Mouse (Mus musculus): ENCODE data around the gene Galnt5. TPM values are rescaled to one million over a fixed set of nuclear protein-coding genes. Genes with fewer than 3 reads are reported as not detected.

Galnt5 gene
- total RNA-seq, 1 experiment, result not detected

DNA sequence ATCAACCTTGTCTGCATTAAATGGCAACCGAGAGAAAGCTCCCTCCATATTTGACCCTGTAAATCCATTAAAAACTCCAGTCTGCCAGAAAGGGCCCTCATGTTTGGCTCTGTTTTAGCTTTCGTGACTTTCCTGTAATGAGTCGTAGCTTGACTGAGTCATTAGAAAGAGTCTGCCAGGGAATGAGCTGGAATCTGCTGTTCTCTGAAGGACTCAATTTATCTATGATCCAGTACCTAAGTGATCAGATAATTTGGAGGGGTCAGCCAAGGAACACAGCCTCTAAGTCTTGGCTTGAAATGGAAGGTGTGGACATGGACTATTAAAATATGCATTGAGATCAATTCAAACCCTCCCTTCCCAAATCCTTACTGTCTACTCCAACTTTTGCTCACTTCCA lies 33.7 kb downstream of the Galnt5 start:
- TF ChIP-seq ZC3H11A (IDR thresholded peaks at IDR 0.05; ENCODE audit: borderline replicate concordance, low read depth, low read length) (no peak), CHD2 (IDR thresholded peaks at IDR 0.05; ENCODE audit: low read depth, low read length) (no peak), MAFK (IDR thresholded peaks at IDR 0.05; ENCODE audit: insufficient read depth, low read depth, low read length) (no peak), HCFC1 (IDR thresholded peaks at IDR 0.05; ENCODE audit: borderline replicate concordance, insufficient read depth, low read length) (no peak), ZNF384 (IDR thresholded peaks at IDR 0.05; ENCODE audit: low read depth, low read length) (no peak)
- in situ Hi-C loops (cut with MboI; ENCODE audit: low sequenced_read_pairs in 2 of 2, unreplicated experiment in 2 of 2), result loop anchor here (25.0 kb wide), 2 partner anchors 381 to 631 kb away; no protein-coding TSS in a partner anchor
- H3K36me3 ChIP-seq (ENCODE audit: control insufficient read depth, insufficient read depth, low read length, poor library complexity, severe bottlenecking), result no peaks in the 10 kb centered on the region
- no peaks in the 10 kb centered on the region for H3K4me1 ChIP-seq (ENCODE audit: control insufficient read depth in 2 of 2, insufficient read depth in 2 of 2, low read length in 2 of 2, poor library complexity in 1 of 2)
- no peak overlapping the region for H3K9ac ChIP-seq (ENCODE audit: insufficient read depth, low read depth, low read length, poor library complexity, severe bottlenecking)
- no peak overlapping the region for H3K4me3 ChIP-seq (ENCODE audit: insufficient read depth in 1 of 2, low read depth in 1 of 2, low read length in 2 of 2, poor library complexity in 1 of 2, severe bottlenecking in 1 of 2)
- no peaks in the 10 kb centered on the region for H3K9me3 ChIP-seq (ENCODE audit: control insufficient read depth, insufficient read depth, low read depth, low read length)
- H3K27ac ChIP-seq (ENCODE audit: insufficient read depth, low read depth, low read length, poor library complexity, severe bottlenecking), result no peak overlapping the region
- no peak for DNase-seq (ENCODE audit: low read depth, low spot score)

GRCm38 (mm10) chr2:58035635-58036034 lies 38.0 kb downstream of the Galnt5 start:
- Histone ChIP-seq H3K4me1 (ENCODE audit: control insufficient read depth in 2 of 2, insufficient read depth in 2 of 2, low read length in 2 of 2, poor library complexity in 1 of 2) (no peaks in the 10 kb centered on the region), H3K27ac (ENCODE audit: insufficient read depth, low read depth, low read length, poor library complexity, severe bottlenecking) (no peak overlapping the region), H3K36me3 (ENCODE audit: control insufficient read depth, insufficient read depth, low read length, poor library complexity, severe bottlenecking) (no peaks in the 10 kb centered on the region), H3K9ac (ENCODE audit: insufficient read depth, low read depth, low read length, poor library complexity, severe bottlenecking) (no peak overlapping the region), H3K9me3 (ENCODE audit: control insufficient read depth, insufficient read depth, low read depth, low read length) (no peaks in the 10 kb centered on the region), H3K4me3 (ENCODE audit: insufficient read depth in 1 of 2, low read depth in 1 of 2, low read length in 2 of 2, poor library complexity in 1 of 2, severe bottlenecking in 1 of 2) (no peak overlapping the region)
- in situ Hi-C loops (cut with MboI; ENCODE audit: low sequenced_read_pairs in 2 of 2, unreplicated experiment in 2 of 2), result loop anchor here (25.0 kb wide), 2 partner anchors 377 to 627 kb away; no protein-coding TSS in a partner anchor
- no peak for DNase-seq (ENCODE audit: low read depth, low spot score)
- TF ChIP-seq ZC3H11A (IDR thresholded peaks at IDR 0.05; ENCODE audit: borderline replicate concordance, low read depth, low read length), result no peak
- TF ChIP-seq ZNF384 (IDR thresholded peaks at IDR 0.05; ENCODE audit: low read depth, low read length), result no peak
- no peak for TF ChIP-seq MAFK (IDR thresholded peaks at IDR 0.05; ENCODE audit: insufficient read depth, low read depth, low read length)
- TF ChIP-seq CHD2 (IDR thresholded peaks at IDR 0.05; ENCODE audit: low read depth, low read length), result no peak
- TF ChIP-seq HCFC1 (IDR thresholded peaks at IDR 0.05; ENCODE audit: borderline replicate concordance, insufficient read depth, low read length), result no peak

- DNase-seq (ENCODE audit: low read depth, low spot score), result no peak
- no peak overlapping the region for H3K4me3 ChIP-seq (ENCODE audit: insufficient read depth in 1 of 2, low read depth in 1 of 2, low read length in 2 of 2, poor library complexity in 1 of 2, severe bottlenecking in 1 of 2)
- H3K4me1 ChIP-seq (ENCODE audit: control insufficient read depth in 2 of 2, insufficient read depth in 2 of 2, low read length in 2 of 2, poor library complexity in 1 of 2), result no peaks in the 10 kb centered on the region
- H3K27ac ChIP-seq (ENCODE audit: insufficient read depth, low read depth, low read length, poor library complexity, severe bottlenecking), result no peak overlapping the region
- TF ChIP-seq MAFK (IDR thresholded peaks at IDR 0.05; ENCODE audit: insufficient read depth, low read depth, low read length) (no peak), CHD2 (IDR thresholded peaks at IDR 0.05; ENCODE audit: low read depth, low read length) (no peak), HCFC1 (IDR thresholded peaks at IDR 0.05; ENCODE audit: borderline replicate concordance, insufficient read depth, low read length) (no peak), ZC3H11A (IDR thresholded peaks at IDR 0.05; ENCODE audit: borderline replicate concordance, low read depth, low read length) (no peak), ZNF384 (IDR thresholded peaks at IDR 0.05; ENCODE audit: low read depth, low read length) (no peak)
- H3K9me3 ChIP-seq (ENCODE audit: control insufficient read depth, insufficient read depth, low read depth, low read length), result no peaks in the 10 kb centered on the region
- in situ Hi-C loops (cut with MboI; ENCODE audit: low sequenced_read_pairs in 2 of 2, unreplicated experiment in 2 of 2), result loop anchor here (25.0 kb wide), 2 partner anchors 375 to 625 kb away; no protein-coding TSS in a partner anchor
- no peaks in the 10 kb centered on the region for H3K36me3 ChIP-seq (ENCODE audit: control insufficient read depth, insufficient read depth, low read length, poor library complexity, severe bottlenecking)
- H3K9ac ChIP-seq (ENCODE audit: insufficient read depth, low read depth, low read length, poor library complexity, severe bottlenecking), result no peak overlapping the region
Measured at GRCm38 (mm10) chr2:58036926-58037325, 39.2 kb downstream of the Galnt5 start.

GRCm38 (mm10) chr2:58041867-58042266 lies 44.2 kb downstream of the Galnt5 start:
- Histone ChIP-seq H3K36me3 (ENCODE audit: control insufficient read depth, insufficient read depth, low read length, poor library complexity, severe bottlenecking) (no peaks in the 10 kb centered on the region), H3K9me3 (ENCODE audit: control insufficient read depth, insufficient read depth, low read depth, low read length) (no peaks in the 10 kb centered on the region), H3K4me3 (ENCODE audit: insufficient read depth in 1 of 2, low read depth in 1 of 2, low read length in 2 of 2, poor library complexity in 1 of 2, severe bottlenecking in 1 of 2) (no peak overlapping the region), H3K27ac (ENCODE audit: insufficient read depth, low read depth, low read length, poor library complexity, severe bottlenecking) (no peak overlapping the region), H3K9ac (ENCODE audit: insufficient read depth, low read depth, low read length, poor library complexity, severe bottlenecking) (no peak overlapping the region), H3K4me1 (ENCODE audit: control insufficient read depth in 2 of 2, insufficient read depth in 2 of 2, low read length in 2 of 2, poor library complexity in 1 of 2) (no peaks in the 10 kb centered on the region)
- TF ChIP-seq CHD2 (IDR thresholded peaks at IDR 0.05; ENCODE audit: low read depth, low read length) (no peak), ZNF384 (IDR thresholded peaks at IDR 0.05; ENCODE audit: low read depth, low read length) (no peak), MAFK (IDR thresholded peaks at IDR 0.05; ENCODE audit: insufficient read depth, low read depth, low read length) (no peak), HCFC1 (IDR thresholded peaks at IDR 0.05; ENCODE audit: borderline replicate concordance, insufficient read depth, low read length) (no peak), ZC3H11A (IDR thresholded peaks at IDR 0.05; ENCODE audit: borderline replicate concordance, low read depth, low read length) (no peak)
- in situ Hi-C loops (cut with MboI; ENCODE audit: low sequenced_read_pairs in 2 of 2, unreplicated experiment in 2 of 2), result loop anchor here (25.0 kb wide), 2 partner anchors 370 to 620 kb away; no protein-coding TSS in a partner anchor
- DNase-seq (ENCODE audit: low read depth, low spot score), result no peak
